Mouse (Mus musculus) yolk sac, embryonic 10.5 days (tissue): ENCODE results near the gene E130114P18Rik.

ENCODE experiments used
- DNase-seq: peaks from one replicate; pipeline ENCODE4 v3.0.0-alpha.2; 2017; ENCODE audit warnings: low spot score

The E130114P18Rik gene

GRCm38 (mm10) chr4:97777706-97778176, at the start of gene E130114P18Rik:
Gene E130114P18Rik, minus strand, starts transcription at chr4:97778078.
- peak; percentile 69 for DNase-seq

DNA sequence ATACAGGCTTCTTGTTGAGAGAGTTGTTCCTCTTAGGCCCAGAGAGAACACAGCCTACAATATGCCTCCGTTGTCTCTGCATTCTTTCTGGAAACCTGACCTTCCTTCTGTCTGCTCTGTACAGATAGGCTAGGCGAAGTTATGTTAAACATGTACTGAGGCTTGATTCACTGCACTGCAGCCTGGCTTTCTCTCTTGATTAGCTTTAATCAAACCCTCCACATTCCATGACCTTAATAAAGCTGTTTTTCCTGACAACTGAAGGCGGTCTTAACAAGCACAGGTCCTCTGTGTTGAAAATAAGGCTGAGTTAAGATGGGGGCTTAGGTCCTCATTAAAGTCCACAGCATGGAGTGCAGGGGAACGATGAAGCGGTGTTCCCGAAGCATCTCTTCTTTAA, 49.2 kb upstream of the E130114P18Rik start:
- no peak for DNase-seq

GRCm38 (mm10) chr4:97825841-97826240, 48.0 kb upstream of the E130114P18Rik start:
- no peak for DNase-seq

DNA sequence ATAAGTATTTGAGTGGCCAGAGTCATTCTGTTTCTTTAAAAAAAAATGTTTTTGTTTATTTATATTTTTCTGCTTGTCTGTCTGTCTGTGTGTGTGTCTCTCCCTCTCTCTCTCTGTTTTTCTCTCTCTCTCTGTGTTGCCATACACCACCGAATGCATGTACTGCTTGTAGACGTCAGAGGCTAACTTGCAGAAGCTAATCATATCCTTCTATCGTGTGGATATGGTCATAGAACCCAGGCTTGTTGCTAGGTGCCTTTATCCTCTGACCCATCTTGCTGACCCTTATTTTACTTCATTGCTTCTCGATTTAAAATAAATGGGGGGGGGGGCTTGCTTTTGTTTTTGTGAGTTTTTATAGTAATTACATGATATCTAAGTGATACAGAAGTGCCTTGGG, 47.6 kb upstream of the E130114P18Rik start:
- DNase-seq: no peak

GRCm38 (mm10) chr4:97824451-97824850, 46.6 kb upstream of the E130114P18Rik start:
- DNase-seq: no peak

- no peak for DNase-seq
These were observed 45.6 kb upstream of the E130114P18Rik start for GRCm38 (mm10) chr4:97823512-97823911.

DNA sequence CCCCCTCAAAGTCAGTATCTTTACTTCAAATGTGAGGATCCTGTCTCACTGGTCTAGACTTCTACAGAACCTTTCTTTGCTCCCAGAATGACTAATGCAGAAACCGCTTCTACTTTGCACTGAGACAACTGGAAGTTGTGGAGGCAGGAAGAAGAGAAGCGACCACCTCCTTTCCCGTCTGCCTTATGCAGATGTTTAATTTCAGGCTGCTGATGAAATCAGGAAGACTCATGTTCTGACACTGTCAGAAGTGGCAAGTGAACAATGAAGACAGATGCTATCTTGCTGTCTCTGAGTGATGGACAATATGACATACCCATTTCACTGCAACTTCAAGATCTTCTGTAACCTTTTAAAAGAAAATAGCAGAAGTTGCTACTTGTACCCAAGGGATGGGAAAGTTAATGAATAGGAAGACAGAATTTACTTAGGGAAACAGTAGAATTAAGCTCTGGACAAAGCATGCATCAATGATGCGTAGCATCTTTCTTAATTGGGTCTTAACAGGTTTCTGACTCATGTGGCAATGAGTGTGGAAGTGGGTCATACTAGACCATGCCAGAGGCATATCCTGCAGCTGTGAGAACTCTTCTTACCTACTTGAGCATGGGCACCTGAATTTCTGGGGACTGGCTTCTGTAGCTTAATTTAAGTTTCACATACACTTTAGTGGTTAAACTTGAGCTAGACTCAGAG, 43.8 kb upstream of the E130114P18Rik start:
- no peak for DNase-seq

DNA sequence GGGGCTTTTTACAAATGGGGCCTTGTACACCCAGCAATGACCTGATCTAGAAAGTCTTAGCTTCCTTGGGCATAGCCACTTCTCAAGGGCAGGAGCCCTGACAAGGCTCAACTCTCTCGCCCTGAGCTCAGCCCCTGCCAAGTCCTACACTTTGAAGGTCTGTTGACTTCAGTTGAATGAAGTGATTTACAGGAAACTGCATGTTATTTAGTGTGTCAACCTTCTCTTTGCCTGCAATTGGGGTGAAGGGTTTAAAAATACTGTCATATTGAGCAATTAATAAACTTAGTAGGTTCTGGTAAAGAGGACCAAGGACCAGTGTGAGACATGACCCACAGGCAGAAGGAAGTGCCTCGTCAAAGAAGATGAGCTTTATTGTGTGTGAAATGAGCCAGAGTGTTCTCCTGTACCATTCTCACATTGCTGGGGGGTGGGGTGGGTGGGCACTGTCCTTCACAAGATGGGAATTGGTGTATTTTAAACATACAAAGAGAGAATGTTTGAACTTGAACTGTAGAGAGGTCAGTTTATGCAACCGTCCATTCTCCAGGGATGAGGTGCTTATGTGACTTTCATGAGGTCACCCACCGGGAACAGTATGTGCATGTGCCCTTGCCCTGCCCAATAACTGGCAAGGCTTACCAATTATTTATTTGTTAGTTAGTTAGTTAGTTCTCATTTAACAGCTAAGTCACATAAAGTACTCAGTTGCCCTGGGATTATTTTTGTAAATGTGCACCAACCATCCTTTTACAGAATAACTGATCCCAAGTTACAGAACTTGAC, 42.8 kb upstream of the E130114P18Rik start:
- DNase-seq: no peak

- no peak for DNase-seq
These were observed 41.2 kb upstream of the E130114P18Rik start for GRCm38 (mm10) chr4:97819101-97819500.

GRCm38 (mm10) chr4:97818498-97818897, 40.6 kb upstream of the E130114P18Rik start:
- no peak for DNase-seq

- DNase-seq: no peak
These were observed 39.9 kb upstream of the E130114P18Rik start for GRCm38 (mm10) chr4:97817741-97818140.

DNA sequence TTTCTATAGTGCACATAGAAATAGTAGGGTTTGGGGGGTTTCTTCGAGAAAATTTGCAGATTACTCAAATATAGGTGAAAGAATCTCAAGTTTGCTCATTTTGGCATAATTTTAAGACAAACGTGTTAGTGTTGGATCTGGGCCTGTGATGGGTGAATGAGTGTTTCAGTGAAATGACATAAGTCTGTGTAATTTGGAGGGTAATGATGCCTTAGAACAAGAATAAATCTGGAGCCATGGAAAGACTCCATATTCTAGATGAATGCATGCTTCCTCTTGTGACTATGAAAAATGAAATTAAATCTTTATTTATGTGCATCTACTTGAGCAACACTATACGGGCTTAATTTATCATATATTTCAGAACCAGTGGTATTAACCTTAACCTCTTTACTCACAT, 38.9 kb upstream of the E130114P18Rik start:
- DNase-seq: no peak

GRCm38 (mm10) chr4:97816001-97816400, 38.1 kb upstream of the E130114P18Rik start:
- DNase-seq: no peak

DNA sequence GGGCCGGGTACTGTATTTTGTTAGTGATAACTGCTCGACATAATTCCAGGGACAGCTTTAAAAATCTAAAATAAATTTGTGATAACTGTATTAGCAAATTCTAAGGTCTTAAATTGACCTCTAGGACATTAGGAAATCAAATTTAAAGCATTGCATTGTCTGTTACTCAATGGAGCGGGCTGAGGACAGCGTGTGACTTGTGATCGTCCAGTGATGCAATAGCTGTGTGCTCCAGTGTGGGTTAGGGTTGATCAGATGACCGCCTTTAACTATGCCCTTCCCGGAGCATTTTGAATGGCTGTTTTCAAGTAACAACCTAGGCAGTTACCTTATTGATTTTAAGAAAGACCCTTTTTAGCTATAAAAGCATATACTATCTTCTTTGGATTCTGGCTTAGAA, 36.6 kb upstream of the E130114P18Rik start:
- DNase-seq: peak; percentile 20

DNA sequence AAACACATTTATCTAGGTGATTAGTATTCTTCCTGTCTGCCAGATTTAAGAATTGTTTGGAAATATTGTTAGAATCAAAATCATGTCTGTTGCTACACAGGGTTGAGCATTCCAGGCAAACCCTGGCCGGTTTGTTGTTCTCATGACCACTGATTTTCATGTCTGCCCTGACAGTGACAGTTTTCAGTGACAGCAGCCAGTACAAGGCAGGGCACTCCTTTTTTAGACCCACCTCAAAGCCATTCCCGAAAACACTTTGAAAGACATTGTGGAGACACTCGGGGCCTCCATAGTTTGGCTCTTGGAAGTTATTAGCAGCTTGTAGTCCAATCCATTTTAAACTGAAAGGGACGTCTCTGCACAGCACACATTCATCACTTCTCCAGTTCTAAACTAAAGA, 36.1 kb upstream of the E130114P18Rik start:
- DNase-seq: no peak

DNA sequence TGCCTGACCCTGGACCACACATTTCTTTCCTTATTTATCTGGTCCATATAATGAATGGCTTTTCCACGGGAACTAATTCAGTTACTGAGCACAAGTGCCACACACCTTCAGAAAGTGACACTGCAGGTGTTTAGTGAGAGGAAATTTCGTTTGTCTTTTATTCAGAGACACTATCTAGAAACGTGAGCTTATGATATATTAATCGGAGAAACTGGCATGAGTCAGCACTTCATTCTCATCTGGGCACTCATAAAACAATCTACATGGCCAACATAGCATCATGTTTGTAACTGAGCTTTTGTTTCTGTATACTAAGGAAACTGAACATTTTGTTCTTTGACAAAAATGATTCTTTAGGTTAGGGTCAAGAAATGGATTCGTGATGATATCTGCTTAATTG, 35.2 kb upstream of the E130114P18Rik start:
- no peak for DNase-seq

DNA sequence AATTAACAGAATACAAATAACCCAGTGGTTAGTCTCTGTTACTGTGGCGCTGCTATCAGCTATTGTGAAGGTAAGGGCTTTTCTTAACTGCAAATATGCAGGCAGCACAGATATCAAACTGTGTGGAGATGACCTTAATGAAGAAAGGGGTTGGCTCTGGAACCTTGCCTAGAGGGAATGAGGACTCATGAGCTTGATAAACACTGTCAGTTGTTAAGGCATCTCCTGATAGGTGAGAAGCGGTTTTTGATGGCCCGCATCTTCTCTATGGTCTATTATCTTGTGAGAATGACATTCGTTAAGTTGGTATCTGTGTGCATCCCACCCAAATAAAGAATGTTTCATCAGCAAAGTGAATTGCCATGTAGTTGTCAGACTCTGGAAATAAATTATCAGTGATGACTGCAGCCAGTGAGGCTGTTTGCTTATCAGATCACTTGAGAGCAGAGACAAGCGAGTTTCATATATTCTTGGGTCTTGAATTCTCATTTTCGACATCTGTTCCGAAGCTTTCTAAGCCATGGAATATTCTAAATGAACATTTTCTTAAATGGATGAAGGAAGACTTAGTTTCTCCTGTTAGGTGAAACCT, 32.6 kb upstream of the E130114P18Rik start:
- no peak for DNase-seq

DNA sequence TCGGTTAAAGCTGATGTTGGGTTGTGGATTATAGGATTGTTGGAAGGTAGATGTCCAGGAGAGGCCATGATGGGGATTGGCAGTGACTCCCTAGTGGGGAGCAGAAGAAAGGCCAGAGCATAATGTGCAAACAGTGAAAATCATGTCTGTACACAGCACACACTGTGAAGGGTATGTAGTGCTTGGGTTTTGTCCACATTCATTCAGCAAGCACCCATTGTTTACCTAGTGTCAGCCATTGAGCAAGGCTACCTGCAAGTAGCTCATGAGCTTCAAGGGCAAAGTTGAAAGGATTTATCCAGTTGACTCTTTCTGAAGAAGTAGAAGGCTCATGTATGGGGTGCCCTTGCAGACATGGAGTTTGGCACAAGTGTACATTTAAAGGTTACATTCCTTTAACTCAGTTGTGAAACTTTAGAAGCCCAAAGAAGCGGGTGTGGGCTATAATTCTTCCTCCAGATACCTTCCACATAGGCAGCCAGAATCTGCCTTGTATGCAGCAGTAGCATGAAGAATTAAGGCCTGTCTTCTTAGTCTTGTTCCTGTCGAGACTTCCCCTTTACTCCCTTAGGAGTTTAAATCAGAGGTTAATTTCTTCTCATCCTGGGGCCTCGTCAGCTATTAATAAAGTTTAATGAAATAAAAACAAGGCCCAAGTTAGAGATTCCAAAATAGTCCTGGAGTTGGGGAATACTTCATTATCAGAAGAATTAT, 31.9 kb upstream of the E130114P18Rik start:
- DNase-seq: no peak

- DNase-seq: no peak
These were observed 31.0 kb upstream of the E130114P18Rik start for GRCm38 (mm10) chr4:97808885-97809284.

DNA sequence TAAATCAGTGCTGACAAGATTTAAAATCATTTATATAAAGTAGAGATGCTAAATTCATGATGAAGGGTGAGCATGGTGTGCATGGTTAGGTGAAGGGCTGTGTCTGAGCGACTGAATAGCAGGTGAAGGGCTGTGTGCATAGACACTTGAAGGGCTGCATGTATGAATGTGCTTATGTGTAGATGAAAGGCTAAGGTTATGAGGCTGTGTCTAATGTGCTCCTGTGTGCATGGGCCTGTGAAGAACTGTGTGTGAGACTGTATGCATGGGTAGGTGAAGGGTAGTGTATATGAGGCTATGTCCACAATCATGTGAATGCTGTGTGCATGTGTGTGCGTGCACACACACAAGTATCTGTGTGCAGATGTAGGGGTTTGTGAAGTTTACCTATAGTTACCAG, 29.0 kb upstream of the E130114P18Rik start:
- no peak for DNase-seq

DNA sequence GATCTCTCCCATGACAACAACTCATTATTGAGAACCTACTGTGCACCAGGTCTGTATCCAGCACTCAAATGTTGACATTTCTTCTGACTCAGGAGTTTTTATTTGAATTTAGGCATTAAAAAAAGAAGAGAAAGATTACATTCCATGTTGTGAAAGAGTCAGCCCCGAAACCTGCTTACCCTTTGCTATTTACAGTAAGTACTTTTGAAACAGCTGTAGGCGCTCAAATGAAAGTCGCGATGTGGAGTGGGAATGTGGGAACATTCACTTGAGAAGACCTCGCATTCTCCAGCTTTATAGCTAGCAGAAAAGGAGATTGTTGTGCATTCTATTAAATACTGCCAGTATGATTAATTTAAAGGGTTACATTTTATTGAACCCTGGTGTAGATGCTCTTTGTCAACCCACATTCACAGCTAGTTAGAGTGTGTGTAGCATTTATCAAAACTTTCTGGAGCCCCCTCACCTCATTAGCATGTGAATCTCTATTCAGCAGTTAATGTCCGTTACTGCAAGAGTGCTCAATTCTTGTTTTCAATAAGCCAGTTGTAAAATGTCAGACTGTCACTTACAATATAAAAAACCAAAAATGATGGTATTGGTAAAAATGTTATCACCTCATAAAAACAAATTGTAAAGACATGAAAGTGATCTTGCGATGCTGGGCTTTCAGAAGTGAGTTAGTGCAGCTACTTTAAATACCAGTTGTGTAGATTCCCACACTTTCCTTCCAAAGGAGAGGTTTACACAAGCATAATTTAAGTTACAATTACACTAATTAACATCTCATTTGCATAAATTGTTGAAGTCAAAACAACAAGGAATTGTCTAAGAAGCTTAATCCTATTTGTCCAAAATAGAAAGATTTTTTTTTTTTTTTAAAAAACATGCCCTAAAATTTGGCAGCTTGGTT, 28.3 kb upstream of the E130114P18Rik start:
- no peak for DNase-seq
